Mouse (Mus musculus) cortical plate, adult 2 months (tissue): ENCODE data around the gene Ankmy1.

Experiments
- CTCF ChIP-seq: fragments of 200-500 bp; IDR thresholded peaks from 2 replicates; pipeline ENCODE4 v1.5.1; 2011; ENCODE audit warnings: mild to moderate bottlenecking, control low read depth, low read length; ENCODE audit not compliant: insufficient read depth; ENCODE audit errors: extremely low read depth
- POLR2A ChIP-seq: fragments of 200-500 bp; IDR thresholded peaks from 2 replicates; pipeline ENCODE4 v1.6.1; 2011; ENCODE audit warnings: mild to moderate bottlenecking, low read length, control low read depth; ENCODE audit not compliant: insufficient read depth; ENCODE audit errors: extremely low read depth

DNA sequence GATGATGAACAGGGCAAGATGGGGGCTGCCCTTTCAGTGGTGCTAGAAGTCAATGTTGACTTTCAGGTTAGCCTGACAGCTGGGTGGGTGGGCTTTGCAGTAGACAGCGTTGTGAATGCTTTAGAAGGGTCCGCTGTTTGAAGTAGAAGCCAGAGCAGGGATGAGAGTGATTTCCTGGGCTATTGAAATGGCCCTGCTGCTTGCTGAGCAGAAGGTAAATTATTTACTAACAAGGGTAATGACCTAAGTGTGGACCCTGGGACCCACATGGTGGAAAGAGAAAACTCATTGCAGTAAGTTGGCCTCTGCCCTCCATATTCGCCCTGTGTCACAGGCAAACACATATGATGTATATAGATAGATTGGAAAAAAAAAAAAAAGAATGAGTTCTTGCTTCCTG lies 33.8 kb upstream of the Ankmy1 start:
- TF ChIP-seq POLR2A (no peak), CTCF (no peak)
